Comparison of ENCODE assay signal across 15 mouse cellular contexts in the genomic region with DNA sequence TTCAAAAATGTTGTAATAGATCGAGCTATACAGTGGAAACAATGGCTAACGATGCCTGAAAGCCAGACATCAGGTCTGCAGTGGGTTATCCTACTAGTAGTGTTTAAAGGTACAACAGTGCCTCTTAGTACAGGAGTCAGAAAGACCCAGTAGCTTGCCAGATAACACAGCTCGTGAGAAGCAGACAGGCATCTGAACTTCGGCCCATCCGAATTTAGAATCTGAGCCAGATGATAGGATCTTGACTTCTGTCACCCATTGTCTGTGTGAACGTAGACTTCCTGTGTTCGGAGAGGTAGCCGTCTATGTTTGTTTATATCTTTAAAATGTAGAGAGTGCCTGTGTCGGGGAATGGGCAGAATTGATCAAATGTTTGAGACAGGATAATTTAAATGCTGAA.
"Had no signal": no experiment of that assay in that cellular context is flagged by ENCODE, and none has a peak within 500 bp of the region (broad histone marks: within the 10 kb centered on the region; RNA-seq: fewer than 3 reads in every experiment).

No protein-coding gene starts in this region.

- H3K9ac ChIP-seq: kidney, embryonic 15.5 days; liver, embryonic 13.5 days; liver, postnatal 0 days; neural tube, embryonic 13.5 days had no signal

- H3K4me2 ChIP-seq: kidney, embryonic 15.5 days; liver, embryonic 13.5 days; midbrain, embryonic 11.5 days; neural tube, embryonic 13.5 days had no signal

- H3K27ac ChIP-seq: kidney, embryonic 15.5 days; layer of hippocampus, adult 2 months; liver, embryonic 13.5 days; macrophage; neural tube, embryonic 13.5 days had no signal

- H3K4me1 ChIP-seq: liver, embryonic 13.5 days; megakaryocyte, embryonic 14.5 days; neural tube, embryonic 13.5 days had no signal

- H3K4me3 ChIP-seq: kidney, embryonic 15.5 days; layer of hippocampus, adult 2 months; liver, embryonic 13.5 days; megakaryocyte, embryonic 14.5 days; neural tube, embryonic 13.5 days had no signal

- H3K9me3 ChIP-seq: kidney, embryonic 15.5 days; liver, embryonic 13.5 days; neural tube, embryonic 13.5 days had no signal

- H3K27me3 ChIP-seq: kidney, embryonic 15.5 days; liver, embryonic 13.5 days; megakaryocyte, embryonic 14.5 days; neural tube, embryonic 13.5 days had no signal

- ATAC-seq: hindbrain, embryonic 16.5 days; liver, postnatal 0 days; midbrain, embryonic 16.5 days had no signal

- H3K36me3 ChIP-seq: kidney, embryonic 15.5 days; liver, embryonic 13.5 days; neural tube, embryonic 13.5 days had no signal

- DNase-seq: kidney, postnatal 4 days; liver, embryonic 13.5 days; liver, postnatal 0 days; right cerebral cortex, postnatal 4 days; spleen, adult 18-20 months; thymus, adult 18-20 months; thymus, postnatal 25 days had no signal
